18 mouse cellular contexts compared by ENCODE assay signal in genomic region chr2:147788001-147788400, GRCm38 (mm10).
DNase-seq lines count a peak whose midpoint lies in the region; TF ChIP-seq lines count a peak whose summit lies in the region.
"Had no signal": no experiment of that assay in that cellular context is flagged by ENCODE, and none has a peak within 500 bp of the region (broad histone marks: within the 10 kb centered on the region; RNA-seq: fewer than 3 reads in every experiment).

No protein-coding gene starts in this region.

- TF ChIP-seq POLR2A in cortical plate, adult 2 months (IDR thresholded peaks at IDR 0.05; ENCODE audit: extremely low read depth, insufficient read depth, low read length), result no peak

- H3K4me1 ChIP-seq in cortical plate, adult 2 months (ENCODE audit: control insufficient read depth, insufficient read depth, low read length), result no peaks in the 10 kb centered on the region
- H3K4me1 ChIP-seq: forebrain, embryonic 15.5 days; hindbrain, embryonic 10.5 days; limb, embryonic 13.5 days; lung, embryonic 15.5 days; stomach, embryonic 15.5 days had no signal

- peak; percentile 71 for TF ChIP-seq CTCF in layer of hippocampus, adult 2 months (conservative IDR thresholded peaks at IDR 0.05)
- peak; percentile 21; the same call in 1 of the 2 replicates for TF ChIP-seq CTCF in cortical plate, adult 2 months (IDR thresholded peaks at IDR 0.05; ENCODE audit: extremely low read depth, insufficient read depth, low read length)

- H3K27ac ChIP-seq in layer of hippocampus, adult 2 months, result no peak overlapping the region
- H3K27ac ChIP-seq in cortical plate, adult 2 months (ENCODE audit: insufficient read depth, low read length), result no peak overlapping the region
- H3K27ac ChIP-seq: embryonic facial prominence, embryonic 13.5 days; forebrain, embryonic 15.5 days; hindbrain, embryonic 10.5 days; limb, embryonic 13.5 days; lung, embryonic 15.5 days; stomach, embryonic 15.5 days had no signal

- H3K4me3 ChIP-seq in layer of hippocampus, adult 2 months, result no peak overlapping the region
- no peak overlapping the region for H3K4me3 ChIP-seq in cortical plate, adult 2 months (ENCODE audit: insufficient read depth, low read length)
- H3K4me3 ChIP-seq: embryonic facial prominence, embryonic 13.5 days; forebrain, embryonic 15.5 days; hindbrain, embryonic 10.5 days; limb, embryonic 13.5 days; lung, embryonic 15.5 days; stomach, embryonic 15.5 days had no signal

- DNase-seq in cerebellum, postnatal 10 days, result peak; percentile 11 to 13
- DNase-seq in cerebellum, adult 11 months, result no peak
- no peak for DNase-seq in layer of hippocampus, adult 2 months (ENCODE audit: low spot score in 2 of 2)
- DNase-seq in layer of hippocampus, adult 9-10 months (ENCODE audit: low spot score), result no peak
- DNase-seq in 3T3-L1 (ENCODE audit: low read depth, low spot score), result peak; percentile 48
- DNase-seq in right cerebral cortex, postnatal 14 days, result no peak
- no peak for DNase-seq in spleen, postnatal 36 days (ENCODE audit: low spot score in 2 of 2)
- DNase-seq: cerebellum, adult 18-20 months; gastrocnemius, postnatal 10 days; kidney, adult 18-20 months; thymus, postnatal 36 days had no signal

Comparison
In these comparisons a context has a peak if more than half of its experiments do, and no peak if none do; other contexts are left out.
1. DNase-seq: peak in cerebellum, postnatal 10 days (2 of 2) and 3T3-L1 (single experiment); none in cerebellum, adult 11 months (single experiment), layer of hippocampus, adult 2 months (0 of 2), layer of hippocampus, adult 9-10 months (single experiment), right cerebral cortex, postnatal 14 days (single experiment) and spleen, postnatal 36 days (0 of 2).